Mouse (Mus musculus): ENCODE results near the gene Rrnad1.

GRCm38 (mm10) chr3:87916990-87917389 lies 13.5 kb downstream of the Rrnad1 start:
- no peak for TF ChIP-seq EP300 (IDR thresholded peaks at IDR 0.05; ENCODE audit: low read depth)
- no peak for TF ChIP-seq CTCF (IDR thresholded peaks at IDR 0.05; ENCODE audit: low read depth)

Measured in liver, embryonic 14.5 days (tissue).